Mouse (Mus musculus): ENCODE results near the gene Cables2. TPM values are rescaled to one million over a fixed set of nuclear protein-coding genes. Genes with fewer than 3 reads are reported as not detected.

Cables2 gene
- total RNA-seq (2017): 9.2 and 11.8 TPM in 2 replicates

- peak; percentile 75 for ATAC-seq (replicated peaks; ENCODE audit: low read depth, poor library complexity, severe bottlenecking)
Measured at GRCm38 (mm10) chr2:180273394-180274244, at the start of gene Cables2. Gene Cables2 (minus strand): TSS chr2:180273496.

GRCm38 (mm10) chr2:180322674-180323355 lies 49.5 kb upstream of the Cables2 start:
- no peak for ATAC-seq (replicated peaks; ENCODE audit: low read depth, poor library complexity, severe bottlenecking)

- ATAC-seq (replicated peaks; ENCODE audit: low read depth, poor library complexity, severe bottlenecking): no peak
Measured at GRCm38 (mm10) chr2:180320216-180320615, 46.9 kb upstream of the Cables2 start.

- ATAC-seq (replicated peaks; ENCODE audit: low read depth, poor library complexity, severe bottlenecking): no peak
Measured at GRCm38 (mm10) chr2:180317591-180317990, 44.3 kb upstream of the Cables2 start.

- no peak for ATAC-seq (replicated peaks; ENCODE audit: low read depth, poor library complexity, severe bottlenecking)
Measured at GRCm38 (mm10) chr2:180314292-180314691, 41.0 kb upstream of the Cables2 start.

GRCm38 (mm10) chr2:180311147-180311546 lies 37.9 kb upstream of the Cables2 start:
- no peak for ATAC-seq (replicated peaks; ENCODE audit: low read depth, poor library complexity, severe bottlenecking)

GRCm38 (mm10) chr2:180307680-180308079 lies 34.4 kb upstream of the Cables2 start:
- no peak for ATAC-seq (replicated peaks; ENCODE audit: low read depth, poor library complexity, severe bottlenecking)

- ATAC-seq (replicated peaks; ENCODE audit: low read depth, poor library complexity, severe bottlenecking): no peak
Measured at GRCm38 (mm10) chr2:180306423-180307168, 33.3 kb upstream of the Cables2 start.

GRCm38 (mm10) chr2:180306009-180306408 lies 32.7 kb upstream of the Cables2 start:
- no peak for ATAC-seq (replicated peaks; ENCODE audit: low read depth, poor library complexity, severe bottlenecking)

GRCm38 (mm10) chr2:180305490-180305889 lies 32.2 kb upstream of the Cables2 start:
- no peak for ATAC-seq (replicated peaks; ENCODE audit: low read depth, poor library complexity, severe bottlenecking)

GRCm38 (mm10) chr2:180304554-180304953 lies 31.3 kb upstream of the Cables2 start:
- no peak for ATAC-seq (replicated peaks; ENCODE audit: low read depth, poor library complexity, severe bottlenecking)

- ATAC-seq (replicated peaks; ENCODE audit: low read depth, poor library complexity, severe bottlenecking): no peak
Measured at GRCm38 (mm10) chr2:180303468-180303867, 30.2 kb upstream of the Cables2 start.

GRCm38 (mm10) chr2:180302201-180302600 lies 28.9 kb upstream of the Cables2 start:
- ATAC-seq (replicated peaks; ENCODE audit: low read depth, poor library complexity, severe bottlenecking): no peak

- no peak for ATAC-seq (replicated peaks; ENCODE audit: low read depth, poor library complexity, severe bottlenecking)
Measured at GRCm38 (mm10) chr2:180300771-180301170, 27.5 kb upstream of the Cables2 start.

GRCm38 (mm10) chr2:180300252-180300651 lies 27.0 kb upstream of the Cables2 start:
- no peak for ATAC-seq (replicated peaks; ENCODE audit: low read depth, poor library complexity, severe bottlenecking)

- no peak for ATAC-seq (replicated peaks; ENCODE audit: low read depth, poor library complexity, severe bottlenecking)
Measured at GRCm38 (mm10) chr2:180292906-180293305, 19.6 kb upstream of the Cables2 start.

- no peak for ATAC-seq (replicated peaks; ENCODE audit: low read depth, poor library complexity, severe bottlenecking)
Measured at GRCm38 (mm10) chr2:180292026-180292425, 18.7 kb upstream of the Cables2 start.

GRCm38 (mm10) chr2:180291566-180291965 lies 18.3 kb upstream of the Cables2 start:
- ATAC-seq (replicated peaks; ENCODE audit: low read depth, poor library complexity, severe bottlenecking): no peak

GRCm38 (mm10) chr2:180290503-180290902 lies 17.2 kb upstream of the Cables2 start:
- no peak for ATAC-seq (replicated peaks; ENCODE audit: low read depth, poor library complexity, severe bottlenecking)

- no peak for ATAC-seq (replicated peaks; ENCODE audit: low read depth, poor library complexity, severe bottlenecking)
Measured at GRCm38 (mm10) chr2:180289440-180290108, 16.3 kb upstream of the Cables2 start, which contains the start of gene Rbbp8nl. Gene Rbbp8nl (minus strand): TSS chr2:180289879.

All from common myeloid progenitor, adult 5-6 weeks (primary cell).